Mouse (Mus musculus) liver, embryonic 14 days (tissue): ENCODE measurements around the gene Sdr16c6. TPM values are rescaled to one million over a fixed set of nuclear protein-coding genes. Genes with fewer than 3 reads are reported as not detected.

Experiments used
- polyA plus RNA-seq: library from polyadenylated mRNA; depleted of rRNA; stranded (reverse); fragments of >200 nt; gene quantifications from 2 replicates; pipeline ENCODE4 v1.2.3, GENCODE M21; 2012; rRNA removed

Sdr16c6 gene
- polyA plus RNA-seq: not detected in 2 replicates

DNA sequence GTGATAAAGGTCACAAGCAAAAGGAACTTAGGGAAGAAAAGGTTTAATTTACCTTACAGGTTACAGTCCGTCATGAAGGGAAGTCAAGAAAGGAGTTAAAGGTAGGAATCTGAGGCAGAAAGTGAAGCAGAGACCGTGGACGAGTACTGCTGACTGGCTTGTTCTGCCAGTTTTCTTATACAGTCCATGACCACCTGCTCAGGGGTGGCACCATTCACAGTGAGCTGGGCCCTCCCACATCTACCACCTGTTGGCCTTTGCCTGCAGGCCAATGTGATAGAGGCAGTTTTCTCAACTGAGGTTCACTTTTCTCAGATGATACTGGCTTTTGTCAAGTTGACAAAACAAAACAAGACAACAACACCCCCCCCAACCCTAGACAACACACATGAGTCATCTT is at the start of gene Sdr16c6:
Sdr16c6 (minus strand) TSS at position 151 of the 400 bp plus-strand sequence.

Other genes starting within 250 kb of the Sdr16c6 start
- gene Gm11808, start 103.9 kb downstream of the Sdr16c6 start, polyA plus RNA-seq: 774 and 912 TPM in 2 replicates